Mouse (Mus musculus) hindbrain, embryonic 16.5 days (tissue): Measurements from ENCODE around the gene Tnfrsf14. TPM values are rescaled to one million over a fixed set of nuclear protein-coding genes. Genes with fewer than 3 reads are reported as not detected.

Source experiments
- ATAC-seq: fragments of 200-750 bp; cut with Nextera tagmentation; 2 replicates; pipeline ENCODE4 v1.8.0; 2017; ENCODE audit warnings: moderate TSS enrichment, moderate library complexity
- H3K27ac ChIP-seq: fragments of 300-500 bp; sonication (generic); 2 replicates; pipeline ENCODE4 v1.5.1; 2014; ENCODE audit warnings: low read depth, mild to moderate bottlenecking, control low read depth, low read length, moderate library complexity
- H3K27me3 ChIP-seq: fragments of 300-500 bp; sonication (generic); replicated peaks from 2 replicates; pipeline ENCODE4 v1.6.1; 2014; ENCODE audit warnings: low read length; ENCODE audit not compliant: control insufficient read depth, insufficient read depth
- H3K36me3 ChIP-seq: fragments of 300-500 bp; sonication (generic); 2 replicates; pipeline ENCODE4 v1.6.1; 2014; ENCODE audit warnings: mild to moderate bottlenecking, low read length, moderate library complexity, mixed read lengths; ENCODE audit not compliant: control insufficient read depth, insufficient read depth
- H3K4me1 ChIP-seq: fragments of 300-500 bp; sonication (generic); 2 replicates; pipeline ENCODE4 v1.6.1; 2014; ENCODE audit warnings: low read depth, low read length; ENCODE audit not compliant: control insufficient read depth, insufficient read depth
- H3K4me2 ChIP-seq: fragments of 300-500 bp; sonication (generic); 2 replicates; pipeline ENCODE4 v1.6.1; 2014; ENCODE audit warnings: mild to moderate bottlenecking, low read length, control low read depth, moderate library complexity
- H3K4me3 ChIP-seq: fragments of 300-500 bp; sonication (generic); 2 replicates; pipeline ENCODE4 v1.5.1; 2014; ENCODE audit warnings: mild to moderate bottlenecking, low read length, control low read depth, moderate library complexity
- H3K9ac ChIP-seq: fragments of 300-500 bp; sonication (generic); 2 replicates; pipeline ENCODE4 v1.6.1; 2014; ENCODE audit warnings: low read depth, mild to moderate bottlenecking, control low read depth, low read length, moderate library complexity
- H3K9me3 ChIP-seq: fragments of 300-500 bp; sonication (generic); 2 replicates; pipeline ENCODE4 v1.6.1; 2014; ENCODE audit warnings: mild to moderate bottlenecking, low read length, moderate library complexity; ENCODE audit not compliant: control insufficient read depth
- WGBS: fragments of 180-500 bp; shearing (Covaris S2); extraction: QIAGEN DNeasy Blood & Tissue Kit; methylation state at CpG from one replicate; pipeline ENCODE4 v1.1.7; 2014; 5-methylcytosine and 5-hydroxymethylcytosine counted together
- polyA plus RNA-seq: library from polyadenylated mRNA; unstranded; fragments of >200 nt; fragmentation: Nextera tagmentation; extraction: Ambion mirVana; gene quantifications from 2 replicates; pipeline ENCODE4 v1.2.1, GENCODE M21; 2015

Tnfrsf14 gene
- polyA plus RNA-seq, 1 experiment from 2014 or later = 0.23 TPM

- Histone ChIP-seq H3K4me1 (no peaks in the 10 kb centered on the region), H3K9me3 (no peaks in the 10 kb centered on the region), H3K36me3 (no peaks in the 10 kb centered on the region), H3K4me2 (no peak overlapping the region), H3K9ac (no peak overlapping the region), H3K27me3 (no peaks in the 10 kb centered on the region), H3K27ac (no peak overlapping the region), H3K4me3 (no peak overlapping the region)
- WGBS = 95% methylated on average over 3 of the region's 3 CpGs
- ATAC-seq = no peak
These were observed 14.5 kb downstream of the Tnfrsf14 start for GRCm38 (mm10) chr4:154913845-154914244.

- H3K9ac ChIP-seq = no peak overlapping the region
- WGBS = 81% methylated on average over 2 of the region's 2 CpGs
- H3K27ac ChIP-seq = no peak overlapping the region
- H3K9me3 ChIP-seq = no peaks in the 10 kb centered on the region
- ATAC-seq = no peak
- no peaks in the 10 kb centered on the region for H3K27me3 ChIP-seq
- H3K36me3 ChIP-seq = no peaks in the 10 kb centered on the region
- no peak overlapping the region for H3K4me3 ChIP-seq
- no peak overlapping the region for H3K4me2 ChIP-seq
- H3K4me1 ChIP-seq = peaks cover 4% of the 10 kb centered on the region
These were observed 16.7 kb downstream of the Tnfrsf14 start for GRCm38 (mm10) chr4:154911644-154912043.

DNA sequence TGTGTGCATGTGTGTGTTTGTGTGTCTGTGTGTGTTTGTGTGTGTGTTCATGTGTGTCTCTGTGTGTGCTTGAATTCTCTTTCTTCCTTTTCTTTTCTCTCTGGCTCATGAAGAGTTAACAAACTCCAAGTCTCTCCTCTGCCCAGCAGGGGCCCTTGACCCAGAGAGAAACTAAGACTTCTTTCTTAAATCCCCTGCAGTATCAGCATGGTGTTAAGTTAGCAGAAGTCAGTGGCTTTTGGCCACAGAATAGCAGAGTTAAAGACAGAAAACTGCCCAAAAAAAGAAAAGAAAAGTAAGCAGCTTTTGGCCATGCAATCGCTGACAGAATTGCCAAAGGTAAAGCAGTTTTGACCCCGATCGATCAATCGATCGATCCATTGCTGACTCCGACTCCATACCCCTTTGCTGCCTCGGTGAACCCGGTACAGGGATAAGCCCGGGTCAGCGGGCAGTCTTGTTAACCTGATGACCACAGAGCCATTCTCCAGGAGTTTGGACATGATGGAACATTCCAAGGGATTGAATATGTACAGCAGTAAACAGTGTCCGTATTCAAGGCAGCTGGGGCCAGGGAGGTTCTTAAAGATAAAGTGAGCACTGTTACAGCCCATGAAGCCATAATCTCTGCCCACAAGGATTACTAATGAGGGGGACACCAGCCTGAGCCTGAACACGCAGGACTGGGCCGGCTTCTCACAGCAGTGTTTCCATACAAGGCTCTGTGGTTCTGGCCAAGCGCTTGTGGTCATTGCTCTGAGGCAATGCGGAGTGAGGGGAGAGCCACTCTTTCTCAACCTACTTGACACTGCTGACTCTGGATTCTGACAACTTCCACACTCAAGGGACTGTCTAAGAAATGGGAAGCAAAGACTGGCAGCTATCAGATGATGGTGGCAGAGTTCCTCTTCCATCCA is 17.5 kb downstream of the Tnfrsf14 start:
- no peak overlapping the region for H3K9ac ChIP-seq
- H3K4me2 ChIP-seq = no peak overlapping the region
- H3K4me3 ChIP-seq = no peak overlapping the region
- H3K9me3 ChIP-seq = no peaks in the 10 kb centered on the region
- no peak for ATAC-seq
- no peaks in the 10 kb centered on the region for H3K27me3 ChIP-seq
- peaks cover 4% of the 10 kb centered on the region for H3K4me1 ChIP-seq
- H3K36me3 ChIP-seq = no peaks in the 10 kb centered on the region
- H3K27ac ChIP-seq = no peak overlapping the region
- 20% methylated on average over 15 of the region's 15 CpGs for WGBS

DNA sequence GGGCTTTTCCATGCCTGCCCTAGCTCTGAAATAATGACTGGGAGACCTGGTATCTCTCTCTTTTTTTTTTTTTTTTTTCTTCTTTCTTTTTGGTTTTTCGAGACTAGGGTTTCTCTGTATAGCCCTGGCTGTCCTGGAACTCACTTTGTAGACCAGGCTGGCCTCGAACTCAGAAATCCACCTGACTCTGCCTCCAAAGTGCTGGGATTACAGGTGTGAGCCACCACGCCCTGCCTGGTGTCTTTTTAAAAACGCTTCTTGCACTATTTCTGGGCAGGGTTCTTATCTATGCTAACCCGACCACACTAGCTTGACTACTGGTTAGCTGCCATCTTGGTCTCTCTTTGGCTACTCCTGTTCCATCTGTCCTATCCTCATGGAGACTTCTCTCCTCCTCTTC is 19.9 kb downstream of the Tnfrsf14 start:
- H3K9me3 ChIP-seq = no peaks in the 10 kb centered on the region
- H3K27me3 ChIP-seq = no peaks in the 10 kb centered on the region
- H3K27ac ChIP-seq = no peak overlapping the region
- no peaks in the 10 kb centered on the region for H3K36me3 ChIP-seq
- H3K4me2 ChIP-seq = no peak overlapping the region
- peaks cover 4% of the 10 kb centered on the region for H3K4me1 ChIP-seq
- H3K4me3 ChIP-seq = no peak overlapping the region
- WGBS = 89% methylated on average over 5 of the region's 5 CpGs
- H3K9ac ChIP-seq = no peak overlapping the region
- ATAC-seq = no peak

DNA sequence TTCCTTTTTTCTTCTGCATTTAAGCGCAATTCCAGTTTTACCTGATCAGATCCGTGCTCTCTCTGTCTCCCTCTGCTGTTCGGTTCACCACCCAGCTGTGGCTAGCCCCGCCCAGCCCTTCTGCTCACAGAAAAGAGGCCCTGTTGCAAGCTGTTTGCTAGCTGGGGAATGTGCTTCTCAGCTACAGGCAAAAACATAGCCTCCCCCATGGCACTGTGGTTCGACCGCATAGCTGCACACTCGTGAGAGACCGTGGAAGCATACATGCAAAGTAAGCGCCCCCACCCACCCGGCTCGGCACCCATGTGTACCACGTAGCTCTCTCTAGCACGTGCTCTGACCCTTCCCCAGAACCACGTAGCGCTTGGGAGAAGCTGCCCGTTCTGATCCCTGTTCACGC is 20.5 kb downstream of the Tnfrsf14 start:
- H3K27ac ChIP-seq = peak overlapping the region; percentile 23; the same call in 1 of the 2 replicates
- no peak for ATAC-seq

GRCm38 (mm10) chr4:154904185-154905071 is 23.9 kb downstream of the Tnfrsf14 start:
- H3K4me3 ChIP-seq = peak overlapping the region; percentile 39
- H3K36me3 ChIP-seq = no peaks in the 10 kb centered on the region
- peak overlapping the region; percentile 73 for H3K4me2 ChIP-seq
- H3K9ac ChIP-seq = peak overlapping the region; percentile 43; the same call in 1 of the 2 replicates
- ATAC-seq = peak; percentile 95
- 0 out of 2 replicates have a peak, but pooled peaks cover 2% of the 10 kb centered on the region for H3K27me3 ChIP-seq
- no peaks in the 10 kb centered on the region for H3K9me3 ChIP-seq
- peaks cover 4% of the 10 kb centered on the region for H3K4me1 ChIP-seq
- 3% methylated on average over 16 of the region's 16 CpGs for WGBS
- no peak overlapping the region for H3K27ac ChIP-seq

More for the DNA sequence above, 20.5 kb downstream of the Tnfrsf14 start:
- Histone ChIP-seq H3K4me2 (peak overlapping the region; percentile 19; the same call in 1 of the 2 replicates), H3K36me3 (no peaks in the 10 kb centered on the region), H3K9ac (peak overlapping the region; percentile 47; the same call in 1 of the 2 replicates), H3K4me3 (no peak overlapping the region), H3K4me1 (peaks cover 4% of the 10 kb centered on the region), H3K27me3 (no peaks in the 10 kb centered on the region), H3K9me3 (no peaks in the 10 kb centered on the region)
- 45% methylated on average over 17 of the region's 17 CpGs for WGBS

- Histone ChIP-seq H3K4me1 (peaks cover 12% of the 10 kb centered on the region), H3K27ac (no peak overlapping the region), H3K4me2 (no peak overlapping the region), H3K36me3 (no peaks in the 10 kb centered on the region), H3K9ac (no peak overlapping the region), H3K4me3 (no peak overlapping the region), H3K9me3 (no peaks in the 10 kb centered on the region), H3K27me3 (0 out of 2 replicates have a peak, but pooled peaks cover 2% of the 10 kb centered on the region)
- WGBS = 95% methylated on average over 2 of the region's 2 CpGs
- no peak for ATAC-seq
These were observed 26.0 kb downstream of the Tnfrsf14 start for GRCm38 (mm10) chr4:154902371-154902770.

DNA sequence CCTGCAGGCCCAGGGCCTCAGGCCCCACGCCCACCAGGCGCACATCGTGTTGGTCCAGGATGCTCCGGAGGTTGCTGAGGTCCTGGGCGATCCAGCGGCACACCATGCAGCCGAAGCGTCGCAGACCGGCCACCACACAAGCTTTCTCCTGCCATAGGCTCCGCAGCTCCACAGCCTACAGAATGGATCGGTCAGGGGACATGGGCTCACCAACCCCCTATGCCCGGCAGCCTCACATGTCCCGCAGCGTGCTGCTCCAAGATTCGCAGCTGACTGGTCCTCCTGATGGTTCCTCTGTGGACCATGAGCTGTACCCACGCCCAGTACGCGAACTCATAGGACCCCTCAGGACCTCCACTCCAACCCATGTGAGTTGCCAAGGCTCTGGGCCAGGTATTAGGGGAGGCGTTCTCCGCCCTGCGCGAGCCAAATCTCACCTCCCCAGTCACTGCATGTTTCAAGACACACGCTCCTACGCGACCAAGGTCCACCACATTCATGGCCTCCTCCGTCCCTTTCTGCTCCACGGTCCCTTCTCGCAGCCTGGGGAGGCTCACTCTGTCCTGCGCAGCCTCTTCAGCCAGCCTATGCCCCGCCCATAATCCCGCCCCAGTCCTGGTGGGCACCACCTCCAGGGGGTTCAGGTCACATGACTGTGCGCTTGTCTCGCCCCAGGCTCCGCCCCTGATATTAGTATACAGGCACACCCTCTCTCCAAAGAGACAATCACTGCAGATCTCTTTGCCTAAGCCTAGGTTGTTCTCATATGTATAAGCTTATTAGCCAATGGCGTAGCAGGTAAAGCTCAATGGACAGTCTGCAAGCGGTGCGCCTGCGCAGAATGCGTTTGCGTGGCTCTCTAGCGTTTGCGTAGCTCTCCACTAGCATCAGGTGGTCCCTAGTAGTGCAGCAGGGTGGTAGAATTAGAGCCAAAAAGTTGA is 29.6 kb downstream of the Tnfrsf14 start, which contains the start of gene Fam213b:
Gene Fam213b, minus strand, starts transcription at position 630 of the 941 bp plus-strand sequence.
- ATAC-seq = peak; percentile 98
- 3% methylated on average over 43 of the region's 43 CpGs for WGBS
- peak within 1 kb of the TSS; percentile 81 for H3K9ac ChIP-seq
- peaks cover 17% of the 10 kb centered on the region for H3K4me1 ChIP-seq
- H3K9me3 ChIP-seq = no peaks in the 10 kb centered on the region
- peak within 1 kb of the TSS; percentile 65 for H3K4me3 ChIP-seq
- H3K36me3 ChIP-seq = no peaks in the 10 kb centered on the region
- H3K27me3 ChIP-seq = 0 out of 2 replicates have a peak, but pooled peaks cover 2% of the 10 kb centered on the region
- H3K4me2 ChIP-seq = peak within 1 kb of the TSS; percentile 67
- peak within 1 kb of the TSS; percentile 78 for H3K27ac ChIP-seq
